Mouse (Mus musculus) CD4-positive, CD25-positive, alpha-beta regulatory T cell, adult 4 months (primary cell): ENCODE data around the gene Inava. TPM values are rescaled to one million over a fixed set of nuclear protein-coding genes. Genes with fewer than 3 reads are reported as not detected.

Experiments
- ATAC-seq: one replicate; pipeline ENCODE4 v1.8.0; 2017
- polyA plus RNA-seq, 2 experiments: library from polyadenylated mRNA; unstranded; fragments of 100-300 nt; shearing (Covaris generic); gene quantifications; one replicate each; pipeline ENCODE4 v1.2.1; 2017

The Inava gene
- under 1 TPM in 1 of 2 experiments, not detected in 1; 0.28 TPM for polyA plus RNA-seq

DNA sequence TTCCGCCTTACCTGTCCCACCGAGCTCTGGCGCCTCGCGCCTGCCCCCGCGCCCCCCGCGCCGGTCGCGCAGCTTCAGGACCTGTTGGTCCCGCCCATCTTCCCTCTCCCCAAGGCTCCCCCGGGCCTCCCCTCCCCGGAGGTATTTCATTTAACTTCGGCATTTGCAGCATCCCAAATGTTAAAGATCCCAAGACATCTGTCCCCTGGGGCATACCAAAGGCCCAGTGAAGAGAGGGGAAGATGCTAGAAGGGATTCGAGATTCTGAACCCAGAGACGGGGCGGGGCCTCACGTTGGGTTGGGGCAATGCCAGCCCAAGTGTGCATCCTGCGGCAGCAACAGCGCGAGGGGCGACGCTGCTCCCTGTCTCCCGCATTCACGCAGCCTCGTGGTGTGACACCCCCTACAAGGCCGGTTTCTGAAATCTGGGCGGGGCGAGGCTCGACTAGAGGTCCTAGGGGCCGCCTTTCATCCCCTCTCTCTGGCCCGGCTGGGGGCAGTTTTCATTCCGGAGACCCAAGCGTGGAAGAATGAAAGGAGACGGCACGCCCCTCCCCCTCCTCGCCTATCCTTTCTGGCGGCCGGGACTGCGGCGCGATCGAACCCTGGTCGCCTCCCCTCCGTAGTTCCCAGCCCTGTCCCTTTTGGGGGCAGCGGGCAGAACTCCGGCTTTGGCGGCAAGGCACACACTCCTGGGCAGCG lies at the start of gene Inava:
Gene Inava (minus strand): TSS at position 373 of the 703 bp plus-strand sequence.
- ATAC-seq: peak; percentile 58

DNA sequence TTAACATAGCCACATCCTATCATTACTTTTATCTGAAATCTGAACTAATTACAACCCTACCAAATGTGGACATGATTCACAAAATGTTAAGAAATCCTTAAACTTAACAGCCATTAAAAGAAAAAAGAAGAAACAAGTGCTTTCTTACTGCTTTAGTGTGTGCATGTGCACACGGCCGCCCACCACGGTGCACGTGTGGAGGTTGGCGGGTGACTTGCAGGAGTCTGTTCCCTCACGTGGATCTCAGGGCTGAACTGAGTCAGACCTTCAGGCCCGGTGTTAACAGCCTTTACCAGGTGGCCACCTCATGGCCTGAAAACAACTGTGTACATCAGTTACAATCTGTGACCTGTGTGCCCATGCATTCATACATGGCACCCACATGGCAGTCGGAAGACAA lies 43.3 kb upstream of the Inava start:
- no peak for ATAC-seq

DNA sequence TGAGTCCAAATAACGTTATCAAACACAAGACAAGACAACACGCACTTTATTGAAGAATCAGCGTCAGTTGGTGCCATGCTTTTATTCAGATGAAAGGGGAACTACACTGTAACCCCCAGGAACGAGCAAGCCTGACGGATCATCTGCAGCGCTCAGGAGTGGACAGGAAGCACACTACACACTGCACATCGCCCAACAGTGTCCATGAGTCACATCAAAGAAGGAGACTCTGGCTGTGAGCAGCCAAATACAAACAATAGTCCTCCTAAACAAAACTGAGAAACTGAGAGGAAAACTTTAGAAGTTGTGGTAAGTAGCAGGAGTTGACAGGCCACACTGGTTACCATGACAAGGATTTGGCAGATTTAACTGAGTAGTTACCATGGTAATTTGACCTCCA lies 34.2 kb upstream of the Inava start:
- no peak for ATAC-seq

DNA sequence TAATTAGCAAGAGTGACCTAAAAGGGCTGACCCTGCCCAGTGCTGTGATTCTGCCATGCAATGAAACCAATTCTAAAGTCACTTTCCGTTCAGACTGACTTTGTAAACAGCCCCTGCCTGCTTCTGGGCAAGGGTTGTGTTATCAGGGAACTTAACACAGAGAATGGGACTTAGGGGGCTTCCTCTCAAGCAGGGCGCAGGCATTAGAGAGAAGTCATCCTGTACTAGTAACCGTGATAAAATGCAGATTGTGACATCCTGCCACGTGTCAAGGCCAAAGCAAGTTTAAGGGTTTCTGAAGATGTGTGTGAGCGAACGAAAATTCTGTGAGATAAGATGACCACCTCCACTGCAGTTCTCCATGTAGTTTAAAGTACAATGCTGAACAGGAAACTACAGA lies 32.1 kb upstream of the Inava start:
- no peak for ATAC-seq

DNA sequence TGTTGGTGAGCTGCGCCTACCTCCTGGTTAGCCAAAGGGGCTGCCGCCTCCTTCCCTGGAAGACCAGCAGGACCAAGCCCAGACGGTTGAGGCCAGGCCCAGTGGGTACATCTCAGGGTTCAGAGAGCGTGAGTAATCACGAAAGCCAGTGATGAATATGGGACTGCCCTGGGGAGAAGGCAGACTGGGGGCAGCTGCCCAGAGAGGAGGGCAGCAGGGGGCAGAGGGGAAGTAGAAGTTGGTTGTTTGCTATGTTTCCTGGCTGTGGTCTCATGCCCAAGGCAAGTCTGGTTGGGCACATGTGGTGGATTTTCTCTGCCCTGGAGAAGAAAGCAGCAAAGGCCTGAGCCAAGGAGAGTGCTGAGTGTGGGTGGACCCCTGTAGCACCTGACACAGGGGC lies 29.3 kb upstream of the Inava start:
- ATAC-seq: no peak

DNA sequence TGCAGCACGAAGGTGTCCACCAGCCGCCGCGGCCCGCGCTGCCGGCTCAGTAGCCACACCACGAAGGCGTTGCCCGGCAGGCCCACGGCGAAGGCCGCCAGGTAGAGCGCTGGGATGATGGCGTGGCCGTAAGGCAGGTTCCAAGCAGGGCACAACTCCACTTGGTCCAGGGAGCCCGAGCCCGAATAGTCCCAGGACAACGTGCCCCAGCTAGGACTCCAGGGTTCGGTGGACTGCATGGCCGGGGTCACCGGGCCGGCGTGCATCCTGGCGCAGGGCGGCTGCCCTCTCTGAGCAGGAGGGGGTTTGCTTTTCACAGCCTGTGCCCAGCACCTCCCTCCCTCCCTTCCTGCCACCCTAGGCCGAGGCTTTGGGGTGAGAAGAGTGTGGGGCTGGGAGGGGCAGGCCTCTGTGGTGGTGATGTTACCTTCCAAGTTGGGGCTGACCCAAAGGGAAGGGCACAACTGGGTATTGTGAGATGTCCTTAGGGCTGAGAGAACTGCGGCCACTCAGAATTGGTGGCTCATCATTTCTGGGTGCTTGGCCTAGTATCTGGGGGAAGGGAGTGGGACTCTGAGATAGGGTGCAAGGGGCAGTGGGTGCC lies 26.7 kb upstream of the Inava start, which contains the start of gene Gpr25:
Gene Gpr25 (minus strand): TSS at position 239 of the 604 bp plus-strand sequence.
- ATAC-seq: no peak

DNA sequence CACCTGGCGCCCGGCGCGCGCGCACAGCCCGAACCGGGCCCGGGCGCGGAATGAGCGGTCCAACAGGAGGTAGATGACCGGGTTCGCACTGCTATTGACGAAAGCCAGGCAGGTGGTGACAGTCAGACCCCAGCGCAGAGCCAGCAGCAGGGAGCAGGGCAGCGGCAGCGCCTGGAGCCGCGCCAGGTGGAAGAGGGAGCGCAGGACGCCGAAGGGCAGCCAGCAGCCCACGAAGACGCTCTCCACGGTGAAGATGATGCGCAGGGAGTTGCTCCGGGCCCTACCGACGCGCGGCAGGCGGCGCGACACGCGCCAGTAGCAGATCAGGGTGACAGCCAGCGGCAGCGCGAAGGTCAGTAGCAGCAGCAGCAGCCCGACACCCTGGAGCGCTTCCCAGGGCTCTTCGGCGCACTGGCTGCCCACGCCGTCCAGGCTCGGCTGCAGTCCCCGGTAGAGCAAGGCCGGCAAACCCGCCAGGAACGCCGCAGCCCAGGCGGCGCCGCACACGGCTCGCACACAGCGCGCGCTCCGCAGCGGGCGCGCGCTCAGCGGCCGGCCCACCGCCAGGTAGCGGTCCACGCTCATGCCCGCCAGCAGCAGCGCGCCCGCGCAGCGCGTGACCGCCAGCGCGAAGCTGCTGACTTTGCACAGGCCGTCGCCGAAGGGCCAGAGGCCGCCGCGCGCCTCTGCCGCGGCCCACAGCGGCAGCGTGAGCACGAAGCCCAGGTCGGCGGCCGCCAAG lies 26.0 kb upstream of the Inava start:
- ATAC-seq: no peak

DNA sequence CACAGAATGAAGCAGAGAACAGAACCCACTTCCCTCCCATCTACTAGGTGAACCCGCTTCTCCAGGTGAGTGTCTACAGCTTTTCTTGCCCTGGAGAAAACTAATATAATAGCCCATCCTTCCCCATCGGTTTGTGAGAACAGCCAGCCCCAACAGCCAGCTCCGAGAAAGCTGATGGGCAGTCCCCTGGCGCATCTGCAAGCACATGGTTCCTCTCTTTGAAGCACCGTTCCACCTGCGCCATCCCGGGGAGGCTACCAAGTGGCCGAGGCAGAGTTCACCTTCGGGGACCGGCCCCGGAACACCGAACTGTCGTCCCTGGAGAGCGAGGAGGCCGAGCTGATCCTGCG lies 25.5 kb upstream of the Inava start:
- no peak for ATAC-seq

DNA sequence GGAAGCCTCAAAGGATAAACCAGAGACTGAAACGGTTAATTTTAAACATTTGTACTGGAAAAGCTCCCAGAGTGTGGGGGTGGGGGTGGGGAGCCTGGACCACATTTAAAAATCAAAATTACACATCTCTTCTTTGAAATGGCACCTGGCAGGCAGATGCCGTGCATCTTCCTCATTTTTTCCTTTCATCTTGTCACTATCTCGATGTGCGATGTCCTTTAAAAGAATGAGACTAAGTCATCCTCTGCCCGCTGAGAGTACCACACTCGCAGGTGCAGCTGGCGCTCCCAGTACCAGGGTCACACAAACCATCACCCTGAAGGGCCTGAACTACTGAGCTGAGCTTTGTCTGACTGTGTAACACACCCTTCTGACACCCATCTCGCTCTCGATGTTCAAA lies 24.4 kb upstream of the Inava start:
- no peak for ATAC-seq

DNA sequence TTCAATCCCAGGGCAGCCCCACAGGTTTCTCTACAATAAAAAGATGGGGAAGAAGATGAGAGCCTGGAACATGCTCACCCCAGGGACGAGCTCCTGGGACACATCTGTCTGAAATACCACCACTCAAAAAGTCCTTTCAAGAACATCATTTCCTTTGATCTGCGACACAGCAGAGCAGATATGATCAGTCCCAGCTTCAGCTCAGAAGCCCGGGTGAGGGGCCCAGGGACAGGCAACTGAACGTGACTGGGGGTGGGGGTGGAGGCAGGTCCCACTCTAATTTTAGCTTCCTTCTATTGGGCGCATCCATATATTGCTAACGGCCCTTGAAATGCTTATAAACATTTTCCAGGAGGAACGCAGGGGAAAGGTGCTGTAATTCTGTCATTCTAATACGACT lies 21.6 kb upstream of the Inava start:
- ATAC-seq: no peak

DNA sequence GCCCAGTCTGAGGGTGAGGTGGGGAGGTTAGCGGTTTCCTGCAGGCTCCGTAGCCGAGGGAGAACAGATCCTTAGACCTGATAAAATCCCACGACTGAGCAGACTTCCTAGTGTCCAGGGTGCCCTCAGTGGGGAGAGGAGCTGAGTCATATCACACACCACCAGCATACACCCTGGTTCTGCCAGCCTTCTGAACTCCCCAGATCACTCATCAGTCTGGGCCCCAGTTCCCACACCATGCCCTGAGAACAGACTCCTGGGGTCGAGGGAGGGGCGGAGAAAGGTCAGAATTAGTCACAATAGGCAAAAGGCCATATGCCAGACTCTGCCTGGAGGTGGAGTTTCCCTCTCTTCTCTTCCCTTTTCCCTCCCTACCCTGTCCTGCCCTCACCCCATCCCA lies 21.1 kb upstream of the Inava start:
- ATAC-seq: peak; percentile 78

DNA sequence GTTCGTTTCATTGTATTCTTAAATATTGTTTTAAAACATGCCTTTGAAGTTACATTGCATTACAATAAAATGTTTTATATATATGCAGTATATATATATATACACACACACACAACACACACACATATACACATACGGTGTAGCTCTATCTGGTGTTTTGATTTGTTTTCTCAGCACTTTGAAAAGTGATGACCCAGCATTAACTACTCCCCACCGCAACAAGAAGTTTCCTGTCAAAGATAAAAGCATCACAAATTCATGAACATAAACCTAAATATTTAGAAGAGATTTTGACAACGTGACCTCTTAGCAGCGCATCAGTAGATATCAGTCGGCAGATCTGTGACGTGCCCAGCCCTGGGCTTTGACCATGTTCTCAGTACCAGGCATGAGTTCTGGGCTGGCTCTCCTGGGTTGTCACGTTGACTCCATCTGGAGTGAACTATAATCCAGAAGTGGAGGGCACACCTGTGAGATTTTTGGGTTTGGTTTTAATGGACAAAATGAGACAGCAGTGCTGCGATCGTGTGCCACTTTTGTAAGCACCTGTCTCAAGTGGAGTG lies 20.5 kb upstream of the Inava start:
- peak; percentile 42 for ATAC-seq

DNA sequence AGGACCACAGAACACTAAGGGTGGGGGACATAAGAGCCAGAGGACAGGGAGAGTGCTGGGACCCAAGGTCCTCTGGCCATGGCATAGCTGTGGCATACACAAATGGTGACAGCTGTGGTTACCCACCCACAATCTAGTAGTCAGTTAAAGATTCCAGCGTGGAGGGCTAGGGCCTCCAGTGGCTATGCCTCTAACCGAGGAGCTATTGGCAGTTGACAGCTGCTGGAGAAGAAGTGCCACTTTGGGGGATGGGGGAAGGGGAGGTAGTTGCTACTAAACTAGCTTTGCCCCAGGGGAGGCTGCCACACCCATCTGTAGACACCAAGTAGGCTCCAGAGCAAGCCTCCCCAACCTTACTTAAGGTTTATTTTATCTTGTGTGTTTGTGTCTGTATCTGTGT lies 19.4 kb upstream of the Inava start:
- ATAC-seq: no peak

DNA sequence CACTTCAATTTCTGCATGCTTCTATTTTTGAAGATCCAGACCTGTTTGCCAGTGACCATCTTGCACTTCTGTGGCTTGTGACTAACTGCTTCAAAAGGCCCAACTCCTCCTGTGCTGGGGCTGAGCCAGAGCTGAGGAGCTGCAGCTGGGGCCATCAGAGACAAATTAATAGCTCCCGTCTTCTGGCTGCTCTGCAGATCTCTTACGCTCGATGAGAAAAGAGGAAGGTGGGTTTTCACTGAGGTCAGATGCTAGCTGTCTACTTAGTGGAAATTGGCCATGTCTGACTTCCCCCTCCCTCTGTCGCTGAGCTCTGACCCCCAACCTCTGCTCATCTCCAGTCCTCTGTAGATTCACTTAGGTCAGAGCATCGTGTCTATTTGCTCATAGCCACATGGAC lies 15.6 kb upstream of the Inava start:
- no peak for ATAC-seq

DNA sequence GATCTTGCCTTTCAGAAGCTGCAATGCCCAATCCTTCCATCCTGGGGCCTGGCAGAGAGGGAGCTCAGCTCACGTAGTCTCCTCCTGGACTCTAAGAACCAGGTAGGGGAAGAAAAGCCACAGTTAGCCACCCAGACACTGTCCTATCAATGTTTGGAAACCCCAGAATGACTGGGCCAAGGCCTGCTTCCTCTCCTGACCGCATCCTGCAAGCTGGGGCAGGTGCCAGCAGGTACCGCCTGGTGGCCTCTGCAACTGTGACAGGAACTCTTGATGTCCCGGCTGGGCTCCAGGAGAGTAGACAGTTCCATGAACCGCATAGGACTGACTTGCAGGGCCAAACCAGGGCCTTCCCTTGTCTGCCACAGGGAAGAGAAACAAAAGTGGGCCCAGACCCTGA lies 13.3 kb upstream of the Inava start:
- no peak for ATAC-seq

DNA sequence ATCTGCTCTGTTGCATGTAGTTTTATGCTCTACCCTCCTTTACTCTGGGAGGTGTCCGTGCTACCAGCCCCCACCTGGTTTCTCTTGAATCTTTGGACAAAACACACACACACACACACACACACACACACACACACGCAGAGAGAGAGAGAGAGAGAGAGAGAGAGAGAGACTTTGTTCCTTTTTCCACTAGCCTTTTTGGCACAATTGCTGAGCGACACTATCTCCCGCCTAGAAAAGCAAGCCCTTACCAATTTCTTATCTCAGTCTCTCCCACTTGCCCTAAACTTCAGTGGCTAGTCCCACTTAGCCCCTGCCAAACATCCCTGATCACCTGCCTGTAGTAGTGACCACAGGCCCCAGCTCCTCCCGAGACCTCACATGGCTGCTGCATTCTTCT lies 10.4 kb upstream of the Inava start:
- ATAC-seq: no peak

DNA sequence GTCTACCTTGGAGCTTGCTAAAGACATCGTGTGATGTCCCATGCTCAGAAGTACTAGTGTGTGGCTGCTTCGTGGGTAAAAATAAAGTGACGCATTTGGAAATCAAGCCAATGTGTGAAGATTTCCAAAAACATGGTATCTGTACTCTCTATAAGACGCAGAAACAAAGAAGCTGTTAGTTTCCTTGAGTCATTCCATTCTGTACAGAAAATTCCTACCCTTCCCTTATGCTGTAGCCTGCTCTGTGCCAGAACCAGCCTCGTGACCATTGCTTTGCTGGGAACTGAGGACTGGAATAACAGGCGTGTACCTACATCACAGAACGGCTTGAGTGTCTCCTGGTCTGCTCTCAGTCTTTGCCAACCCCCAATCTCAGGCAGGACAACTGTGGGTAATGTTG lies 7.7 kb upstream of the Inava start:
- no peak for ATAC-seq

DNA sequence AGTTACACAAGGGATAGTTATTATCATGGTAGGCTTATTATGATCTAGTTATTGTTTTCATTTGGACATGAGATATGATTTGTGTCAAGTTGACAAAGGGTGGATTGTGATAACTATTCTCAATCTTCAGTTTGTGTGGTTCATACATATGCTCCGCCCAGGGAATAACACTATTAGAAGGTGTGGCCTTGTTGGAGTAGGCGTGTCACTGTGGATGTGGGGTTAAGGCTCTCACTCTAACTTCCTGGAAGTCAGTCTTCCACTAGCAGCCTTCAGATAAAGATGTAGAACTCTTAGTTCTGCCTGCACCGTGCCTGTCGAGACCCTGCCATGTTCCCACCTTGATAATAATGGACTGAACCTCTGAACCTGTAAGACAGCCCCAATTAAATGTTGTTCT lies 4.4 kb upstream of the Inava start:
- no peak for ATAC-seq

DNA sequence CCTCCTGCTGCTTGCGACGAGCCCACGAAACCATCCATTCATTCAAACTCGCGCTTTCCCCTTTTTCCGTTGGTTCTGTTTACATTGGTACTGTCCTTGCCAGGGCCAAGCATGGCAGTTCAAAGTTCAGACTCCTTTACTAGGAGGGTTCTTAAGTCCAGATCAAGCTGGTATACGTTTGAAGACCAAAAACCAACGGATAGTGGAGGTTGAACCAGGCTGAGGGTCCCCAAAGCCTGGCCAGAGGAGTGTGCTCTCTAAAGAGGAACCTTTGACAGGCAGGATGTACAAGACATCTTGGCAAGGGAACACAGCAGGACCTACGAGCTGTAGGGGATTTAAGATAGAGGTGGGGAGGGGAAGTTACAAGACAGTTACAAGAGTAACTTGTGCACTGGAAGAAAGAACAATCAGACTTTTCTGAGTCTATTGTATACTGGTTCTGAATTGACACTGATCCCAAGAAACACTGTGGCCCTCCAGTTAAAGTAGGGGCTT lies 580 bp upstream of the Inava start:
- ATAC-seq: peak; percentile 43

DNA sequence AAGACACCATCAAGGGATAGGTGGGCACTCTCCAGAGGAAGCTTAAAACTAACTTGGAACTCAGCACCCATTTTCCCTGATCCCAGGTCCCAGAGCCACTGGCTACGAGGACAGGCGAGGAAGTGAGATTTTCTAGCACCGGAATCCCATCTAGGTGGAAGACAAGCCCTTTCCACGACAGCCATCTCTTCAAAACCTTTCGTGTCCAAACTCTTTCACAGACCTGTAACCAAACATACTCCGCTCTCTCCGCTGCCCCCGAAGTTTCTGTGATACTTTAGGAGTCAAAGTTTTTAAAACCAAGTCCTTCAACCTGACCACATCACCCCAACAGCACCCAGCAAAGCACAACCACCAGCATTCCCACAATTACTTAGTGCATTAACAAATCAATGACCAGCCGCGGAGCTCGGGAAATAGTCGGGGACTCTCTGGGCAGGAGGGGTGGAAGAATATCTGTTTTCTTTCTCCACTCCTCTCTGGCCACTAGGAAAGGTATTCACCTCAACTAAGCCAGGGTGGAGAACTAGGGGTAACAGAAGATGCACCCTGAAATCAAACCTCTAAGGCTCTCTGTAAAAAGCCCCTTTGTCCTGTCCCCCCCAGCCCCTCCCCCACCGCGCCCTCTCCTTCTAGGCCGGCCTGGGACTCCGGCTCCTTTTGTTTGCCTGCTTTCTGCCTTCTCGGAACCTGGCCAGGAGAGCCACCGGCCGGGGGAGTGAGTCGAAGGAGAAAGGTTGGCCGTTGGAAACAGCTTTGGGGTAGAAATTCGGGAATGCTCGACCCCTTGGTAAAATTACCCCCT lies 876 bp downstream of the Inava start:
- no peak for ATAC-seq

DNA sequence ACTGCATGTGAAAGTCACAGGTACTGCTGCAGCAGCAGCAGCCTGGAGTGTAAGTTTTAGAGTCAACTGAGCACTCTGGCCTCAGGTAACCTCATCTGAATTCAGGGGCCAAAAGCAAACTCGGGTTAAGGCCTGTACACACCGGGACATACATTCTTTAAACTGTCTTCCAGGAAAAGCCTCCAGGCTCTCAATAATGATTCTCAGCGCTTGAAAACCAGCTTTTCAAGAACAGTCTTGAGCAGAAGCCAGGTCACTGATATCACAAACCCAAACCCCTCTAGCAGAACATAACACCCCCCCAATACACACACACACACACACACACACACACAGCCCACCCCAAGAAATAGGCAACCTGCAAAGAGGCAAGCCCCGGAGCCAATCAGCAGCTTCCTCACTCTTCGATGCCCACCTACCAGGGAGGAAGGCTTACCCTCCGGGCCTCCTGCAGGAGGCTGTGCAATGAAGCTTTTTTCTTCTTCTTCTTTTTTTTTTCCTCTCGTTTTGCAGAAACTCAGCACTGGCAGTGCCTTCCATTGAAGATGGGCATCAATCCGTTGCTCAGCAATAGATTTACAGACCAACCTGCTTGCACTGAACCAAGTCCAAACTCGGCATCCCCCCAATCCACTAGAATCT lies 1.7 kb downstream of the Inava start:
- no peak for ATAC-seq

DNA sequence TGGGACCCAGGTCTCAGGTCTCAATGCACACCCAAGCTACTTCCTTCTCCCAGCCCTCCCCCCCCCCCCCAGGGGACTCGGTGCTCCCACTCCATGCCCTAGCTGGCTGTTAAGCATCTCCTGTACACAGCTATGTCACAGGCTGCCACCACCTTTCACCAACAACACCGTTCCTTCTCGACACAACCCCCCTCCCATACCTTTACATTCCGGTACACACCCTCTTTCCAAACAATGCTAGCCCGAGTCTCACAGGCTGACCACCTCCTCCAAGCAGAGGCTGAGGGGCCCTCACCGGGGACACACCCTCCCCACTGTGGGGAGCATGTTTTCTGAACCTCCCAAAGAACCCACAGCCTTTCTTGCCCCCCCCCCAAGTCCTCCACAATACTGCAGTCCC lies 2.5 kb downstream of the Inava start:
- ATAC-seq: no peak
